Mouse (Mus musculus) kidney, embryonic 15.5 days (tissue): ENCODE data around the gene Zbtb40. TPM values are rescaled to one million over a fixed set of nuclear protein-coding genes. Genes with fewer than 3 reads are reported as not detected.

Experiments
- ATAC-seq: fragments of 200-750 bp; cut with Nextera tagmentation; replicated peaks from 2 replicates; pipeline ENCODE4 v1.8.0; 2017; ENCODE audit warnings: moderate TSS enrichment; ENCODE audit not compliant: low FRiP score
- H3K27ac ChIP-seq: fragments of 300-500 bp; sonication (generic); 2 replicates; pipeline ENCODE4 v1.5.1; 2015; ENCODE audit warnings: mild to moderate bottlenecking, inconsistent platforms
- H3K27me3 ChIP-seq: fragments of 300-500 bp; sonication (generic); 2 replicates; pipeline ENCODE4 v1.6.1; 2015; ENCODE audit warnings: inconsistent platforms
- H3K36me3 ChIP-seq: fragments of 300-500 bp; sonication (generic); 2 replicates; pipeline ENCODE4 v1.6.1; 2015; ENCODE audit warnings: inconsistent platforms
- H3K4me1 ChIP-seq: fragments of 300-500 bp; sonication (generic); 2 replicates; pipeline ENCODE4 v1.6.1; 2015; ENCODE audit warnings: inconsistent platforms
- H3K4me2 ChIP-seq: fragments of 300-500 bp; sonication (generic); 2 replicates; pipeline ENCODE4 v1.6.1; 2015; ENCODE audit warnings: moderate library complexity, mild to moderate bottlenecking, inconsistent platforms
- H3K4me3 ChIP-seq: fragments of 300-500 bp; sonication (generic); replicated peaks from 2 replicates; pipeline ENCODE4 v1.5.1; 2015; ENCODE audit warnings: mild to moderate bottlenecking, inconsistent platforms
- H3K9ac ChIP-seq: fragments of 300-500 bp; sonication (generic); 2 replicates; pipeline ENCODE4 v1.6.1; 2015; ENCODE audit warnings: mild to moderate bottlenecking, inconsistent platforms
- H3K9me3 ChIP-seq: fragments of 300-500 bp; sonication (generic); replicated peaks from 2 replicates; pipeline ENCODE4 v1.6.1; 2016; ENCODE audit warnings: inconsistent platforms
- WGBS: fragments of 180-500 bp; shearing (Covaris S2); methylation state at CpG from one replicate; pipeline ENCODE4 v1.1.7; 2015; ENCODE audit warnings: mixed read lengths; 5-methylcytosine and 5-hydroxymethylcytosine counted together
- polyA plus RNA-seq: library from polyadenylated mRNA; unstranded; fragments of >200 nt; fragmentation: Nextera tagmentation; extraction: Ambion mirVana; gene quantifications from 2 replicates; pipeline ENCODE4 v1.2.1, GENCODE M21; 2015

Zbtb40 gene
- polyA plus RNA-seq, result 4.1 and 4.6 TPM in 2 replicates

- 0 out of 2 replicates have a peak, but pooled peaks cover 8% of the 10 kb centered on the region for H3K9me3 ChIP-seq
- H3K4me1 ChIP-seq, result peaks cover 26% of the 10 kb centered on the region
- H3K27ac ChIP-seq, result peak within 1 kb of the TSS; percentile 84
- peak within 1 kb of the TSS; percentile 81 for H3K4me2 ChIP-seq
- peak; percentile 95 for ATAC-seq
- 1% methylated on average over 32 of the region's 32 CpGs for WGBS
- peak within 1 kb of the TSS; percentile 83 for H3K9ac ChIP-seq
- H3K36me3 ChIP-seq, result no peaks in the 10 kb centered on the region
- H3K4me3 ChIP-seq, result peak within 1 kb of the TSS; percentile 96
- H3K27me3 ChIP-seq, result peaks cover 36% of the 10 kb centered on the region
Observed at GRCm38 (mm10) chr4:137048550-137049032, at the start of gene Zbtb40. Gene Zbtb40, minus strand, starts transcription at chr4:137048801.

DNA sequence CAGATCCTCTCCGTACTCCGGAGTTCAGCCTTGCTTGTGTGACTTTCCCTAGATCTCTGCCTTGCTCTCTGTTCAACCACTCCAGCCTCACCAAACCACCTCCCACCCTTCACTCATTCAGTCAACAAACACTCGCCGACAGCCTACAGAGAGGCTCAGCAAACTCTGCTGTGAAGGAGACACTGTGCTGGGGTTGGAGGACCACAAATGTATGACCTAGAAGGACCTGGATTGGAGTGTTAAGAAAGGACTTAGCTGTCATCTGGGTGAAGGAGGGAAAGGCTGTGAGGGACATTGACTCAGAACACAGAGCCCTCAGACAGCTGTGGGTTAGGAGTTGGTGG is 49.4 kb upstream of the Zbtb40 start:
- Histone ChIP-seq H3K4me3 (no peak overlapping the region), H3K9me3 (no peaks in the 10 kb centered on the region), H3K4me2 (no peak overlapping the region), H3K9ac (no peak overlapping the region), H3K27me3 (no peaks in the 10 kb centered on the region), H3K4me1 (no peaks in the 10 kb centered on the region), H3K27ac (no peak overlapping the region), H3K36me3 (no peaks in the 10 kb centered on the region)
- ATAC-seq, result no peak
- WGBS, result 73% methylated on average over 4 of the region's 4 CpGs

DNA sequence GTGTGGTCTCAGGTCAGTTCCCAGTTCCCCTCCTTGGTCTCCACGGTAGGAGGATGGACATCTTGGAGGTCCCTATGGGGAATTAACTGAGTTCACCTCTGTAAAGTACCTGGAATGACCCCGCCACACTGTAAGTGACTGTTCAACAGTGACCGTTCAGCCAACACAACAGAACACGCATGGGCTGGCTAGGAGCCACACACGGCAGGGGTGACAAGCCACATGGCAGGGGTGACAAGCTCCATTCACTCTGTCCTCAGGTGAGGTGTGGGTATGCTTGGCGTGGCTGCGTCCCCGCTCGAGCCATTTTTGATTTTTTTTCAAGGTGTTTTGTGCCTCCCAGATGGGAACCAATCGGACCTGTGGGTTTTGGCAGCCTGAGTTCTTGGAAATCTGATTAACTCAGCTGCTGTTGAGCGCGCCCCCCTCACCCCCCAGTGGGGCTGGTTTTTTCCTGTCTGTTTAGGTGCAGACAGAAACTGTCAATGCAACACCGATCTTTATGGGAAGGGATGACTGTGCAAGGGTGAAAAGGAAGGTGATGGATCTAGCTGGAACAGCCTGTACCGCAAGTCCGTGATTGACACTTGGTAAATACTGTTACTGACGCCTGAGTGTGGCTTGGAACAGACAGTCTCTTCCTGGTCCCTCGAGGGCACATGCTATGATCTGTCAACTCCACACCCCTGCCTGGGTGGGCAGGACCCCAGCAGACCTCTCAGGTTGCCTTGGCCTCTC is 48.8 kb upstream of the Zbtb40 start:
- H3K4me3 ChIP-seq, result no peak overlapping the region
- no peak overlapping the region for H3K4me2 ChIP-seq
- no peaks in the 10 kb centered on the region for H3K4me1 ChIP-seq
- no peak for ATAC-seq
- no peak overlapping the region for H3K27ac ChIP-seq
- H3K36me3 ChIP-seq, result no peaks in the 10 kb centered on the region
- no peaks in the 10 kb centered on the region for H3K27me3 ChIP-seq
- no peak overlapping the region for H3K9ac ChIP-seq
- 73% methylated on average over 17 of the region's 17 CpGs for WGBS
- H3K9me3 ChIP-seq, result no peaks in the 10 kb centered on the region

DNA sequence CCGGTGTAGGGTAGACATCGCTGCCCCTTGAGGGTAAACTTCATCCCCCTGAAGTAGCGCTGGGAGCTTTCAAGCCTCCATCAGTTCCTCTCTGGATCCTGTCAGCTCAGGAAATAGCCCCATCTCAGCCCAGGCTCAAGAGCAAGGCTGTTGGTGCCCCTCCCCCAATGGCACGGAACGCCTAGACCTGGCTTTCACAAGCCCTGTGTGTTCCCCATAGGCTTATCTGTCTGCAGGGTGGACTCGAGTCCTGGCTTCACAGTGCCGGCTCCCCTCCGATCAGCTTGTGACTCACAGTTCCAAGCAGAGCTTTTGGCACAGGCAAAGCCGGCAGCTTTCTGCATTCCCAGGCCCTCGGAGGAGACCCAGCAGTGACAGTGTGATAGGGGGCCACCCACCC is 47.8 kb upstream of the Zbtb40 start:
- no peak overlapping the region for H3K4me3 ChIP-seq
- H3K4me1 ChIP-seq, result no peaks in the 10 kb centered on the region
- no peak overlapping the region for H3K4me2 ChIP-seq
- H3K9ac ChIP-seq, result no peak overlapping the region
- H3K27me3 ChIP-seq, result 0 out of 2 replicates have a peak, but pooled peaks cover 2% of the 10 kb centered on the region
- no peaks in the 10 kb centered on the region for H3K36me3 ChIP-seq
- H3K9me3 ChIP-seq, result no peaks in the 10 kb centered on the region
- WGBS, result 67% methylated on average over 10 of the region's 10 CpGs
- no peak overlapping the region for H3K27ac ChIP-seq
- no peak for ATAC-seq

- Histone ChIP-seq H3K36me3 (no peaks in the 10 kb centered on the region), H3K4me2 (no peak overlapping the region), H3K9me3 (no peaks in the 10 kb centered on the region), H3K4me3 (no peak overlapping the region), H3K27me3 (peaks cover 11% of the 10 kb centered on the region; the same call in 1 of the 2 replicates), H3K27ac (no peak overlapping the region), H3K9ac (no peak overlapping the region), H3K4me1 (peaks cover 5% of the 10 kb centered on the region; the same call in 1 of the 2 replicates)
- no peak for ATAC-seq
- 43% methylated on average over 18 of the region's 18 CpGs for WGBS
Observed at GRCm38 (mm10) chr4:137085083-137085810, 36.6 kb upstream of the Zbtb40 start.

- Histone ChIP-seq H3K27ac (no peak overlapping the region), H3K27me3 (peaks cover 11% of the 10 kb centered on the region; the same call in 1 of the 2 replicates), H3K4me3 (no peak overlapping the region), H3K4me1 (peaks cover 5% of the 10 kb centered on the region; the same call in 1 of the 2 replicates), H3K36me3 (no peaks in the 10 kb centered on the region), H3K9ac (no peak overlapping the region), H3K4me2 (no peak overlapping the region), H3K9me3 (no peaks in the 10 kb centered on the region)
- WGBS, result 63% methylated on average over 2 of the region's 2 CpGs
- no peak; the same call in 1 of the 2 replicates for ATAC-seq
Observed at GRCm38 (mm10) chr4:137082866-137083265, 34.3 kb upstream of the Zbtb40 start.

GRCm38 (mm10) chr4:137081401-137081800 is 32.8 kb upstream of the Zbtb40 start:
- Histone ChIP-seq H3K27me3 (peaks cover 5% of the 10 kb centered on the region; the same call in 1 of the 2 replicates), H3K27ac (no peak overlapping the region), H3K9ac (no peak overlapping the region), H3K4me2 (no peak overlapping the region), H3K4me3 (no peak overlapping the region), H3K4me1 (peaks cover 13% of the 10 kb centered on the region), H3K9me3 (no peaks in the 10 kb centered on the region), H3K36me3 (no peaks in the 10 kb centered on the region)
- ATAC-seq, result no peak
- 95% methylated on average over 4 of the region's 4 CpGs for whole genome bisulfite sequencing

- Histone ChIP-seq H3K27me3 (no peaks in the 10 kb centered on the region), H3K4me1 (peaks cover 12% of the 10 kb centered on the region), H3K4me2 (no peak overlapping the region), H3K4me3 (no peak overlapping the region), H3K27ac (no peak overlapping the region), H3K9me3 (no peaks in the 10 kb centered on the region), H3K9ac (no peak overlapping the region), H3K36me3 (no peaks in the 10 kb centered on the region)
- ATAC-seq, result peak; percentile 58
- WGBS, result 7% methylated on average over 2 of the region's 2 CpGs
Observed at GRCm38 (mm10) chr4:137077216-137077615, 28.6 kb upstream of the Zbtb40 start.

DNA sequence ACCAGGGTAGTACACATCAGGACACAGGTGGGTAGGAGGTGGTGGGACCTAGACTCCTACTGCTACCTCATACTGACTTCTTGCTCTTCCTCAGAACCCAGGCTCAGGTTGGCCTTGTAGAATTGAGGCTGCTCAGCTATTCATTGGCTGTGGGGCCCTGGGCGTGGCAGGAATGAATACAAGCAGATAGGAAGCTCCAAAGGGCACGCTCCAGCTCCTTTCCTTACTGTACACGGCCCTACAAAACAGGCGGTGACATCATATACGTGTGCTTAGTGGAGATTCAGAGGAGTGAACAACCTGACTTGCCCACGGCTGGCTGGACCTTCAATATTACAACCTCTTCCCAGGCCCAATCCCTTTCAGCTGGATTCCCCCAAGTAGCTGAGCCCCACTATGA is 22.6 kb upstream of the Zbtb40 start:
- Histone ChIP-seq H3K9me3 (no peaks in the 10 kb centered on the region), H3K9ac (no peak overlapping the region), H3K27ac (no peak overlapping the region), H3K4me1 (peaks cover 2% of the 10 kb centered on the region; the same call in 1 of the 2 replicates), H3K27me3 (peaks cover 3% of the 10 kb centered on the region; the same call in 1 of the 2 replicates), H3K36me3 (no peaks in the 10 kb centered on the region), H3K4me2 (no peak overlapping the region), H3K4me3 (no peak overlapping the region)
- WGBS, result 79% methylated on average over 6 of the region's 6 CpGs
- ATAC-seq, result no peak

- Histone ChIP-seq H3K4me1 (no peaks in the 10 kb centered on the region), H3K9me3 (no peaks in the 10 kb centered on the region), H3K27me3 (peaks cover 15% of the 10 kb centered on the region), H3K4me2 (no peak overlapping the region), H3K9ac (no peak overlapping the region), H3K4me3 (no peak overlapping the region), H3K27ac (no peak overlapping the region), H3K36me3 (no peaks in the 10 kb centered on the region)
- 27% methylated on average over 8 of the region's 8 CpGs for WGBS
- no peak for ATAC-seq
Observed at GRCm38 (mm10) chr4:137068491-137068890, 19.9 kb upstream of the Zbtb40 start.

DNA sequence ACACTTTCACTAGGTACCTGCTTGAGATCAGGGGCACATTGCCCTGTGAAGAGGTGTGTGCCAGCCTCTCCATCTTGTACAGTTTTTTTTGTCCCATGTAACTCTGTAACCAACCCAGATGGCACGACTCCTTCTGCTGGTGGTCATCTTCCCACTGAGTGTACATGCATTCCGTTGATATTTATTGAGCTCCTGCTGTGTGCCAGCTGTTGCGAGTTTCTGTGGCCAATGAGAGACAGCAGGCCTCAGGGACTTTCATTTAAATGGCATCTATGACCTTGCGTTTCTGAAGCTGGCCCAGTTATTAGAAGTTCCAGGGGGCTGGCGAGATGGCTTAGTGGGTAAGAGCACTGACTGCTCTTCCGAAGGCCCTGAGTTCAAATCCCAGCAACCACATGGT is 17.2 kb upstream of the Zbtb40 start:
- H3K4me1 ChIP-seq, result no peaks in the 10 kb centered on the region
- 87% methylated on average over 6 of the region's 6 CpGs for WGBS

GRCm38 (mm10) chr4:137054932-137055331 is 6.3 kb upstream of the Zbtb40 start:
- peaks cover 66% of the 10 kb centered on the region for H3K27me3 ChIP-seq
- no peaks in the 10 kb centered on the region for H3K4me1 ChIP-seq
- H3K27ac ChIP-seq, result no peak overlapping the region
- no peak overlapping the region for H3K4me3 ChIP-seq
- H3K36me3 ChIP-seq, result no peaks in the 10 kb centered on the region
- H3K9me3 ChIP-seq, result no peaks in the 10 kb centered on the region
- ATAC-seq, result no peak
- WGBS, result 58% methylated on average over 3 of the region's 3 CpGs
- no peak overlapping the region for H3K4me2 ChIP-seq
- no peak overlapping the region for H3K9ac ChIP-seq

More for the DNA sequence above, 17.2 kb upstream of the Zbtb40 start:
- Histone ChIP-seq H3K9ac (no peak overlapping the region), H3K9me3 (no peaks in the 10 kb centered on the region), H3K36me3 (no peaks in the 10 kb centered on the region), H3K4me3 (no peak overlapping the region), H3K4me2 (no peak overlapping the region), H3K27me3 (peaks cover 21% of the 10 kb centered on the region), H3K27ac (no peak overlapping the region)
- ATAC-seq, result no peak
